Comparison of ENCODE assay signal across 20 mouse cellular contexts in the genomic region with DNA sequence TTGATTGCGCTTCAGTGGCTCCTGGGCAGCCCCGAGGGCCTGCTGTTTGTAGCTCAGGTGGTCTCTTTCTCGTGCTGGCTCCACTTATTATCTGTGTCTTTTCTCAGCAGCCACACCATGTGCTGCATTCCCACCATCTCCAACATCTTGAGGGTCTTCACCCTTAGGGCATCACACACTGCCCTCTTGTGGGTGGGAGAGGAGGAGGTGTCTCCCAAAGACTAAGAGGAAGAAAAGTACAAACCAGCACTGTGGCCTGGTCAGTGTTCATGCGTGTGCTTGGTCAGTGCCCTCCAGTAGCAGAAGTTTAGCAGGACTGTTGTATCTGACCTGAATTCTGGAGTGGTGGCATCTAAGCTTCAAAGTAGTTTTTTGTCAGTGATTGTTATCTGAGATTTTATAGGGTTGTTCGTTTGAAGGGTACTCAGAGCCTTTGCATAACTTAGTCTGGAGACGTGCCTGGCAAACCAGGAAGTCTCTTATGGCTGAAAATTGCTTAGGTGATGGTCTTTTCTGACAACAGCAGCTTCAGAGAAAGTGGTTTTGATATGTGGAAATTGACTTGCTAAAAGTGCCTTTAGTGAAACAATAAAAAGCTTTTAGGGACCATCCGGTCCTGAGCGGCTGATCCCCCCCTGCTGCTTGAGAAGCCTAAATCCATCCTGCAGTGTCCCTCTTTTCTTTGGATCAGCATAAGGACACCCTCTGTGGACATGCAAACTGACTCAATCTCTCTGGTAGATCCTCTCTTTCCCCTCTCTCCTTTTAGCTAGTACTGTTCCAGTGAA. TPM values are rescaled to one million over a fixed set of nuclear protein-coding genes. Genes with fewer than 3 reads are reported as not detected.
DNase-seq lines count a peak whose midpoint lies in the region; ATAC-seq and TF ChIP-seq lines count a peak whose summit lies in the region.
"Had no signal": no experiment of that assay in that cellular context is flagged by ENCODE, and none has a peak within 500 bp of the region (broad histone marks: within the 10 kb centered on the region; RNA-seq: fewer than 3 reads in every experiment).

No protein-coding gene starts in this region.

- peak; percentile 11 for DNase-seq in cerebellum, adult 9-10 months
- no peak for DNase-seq in cerebellum, postnatal 14 days
- DNase-seq in kidney, postnatal 0 days (ENCODE audit: low spot score), result no peak
- no peak for DNase-seq in kidney, adult 11 months
- DNase-seq in 416B (ENCODE audit: low read depth) (peak; percentile 21), ZHBTc4 (ENCODE audit: low read depth, low spot score) (peak; percentile 64)
- DNase-seq in left cerebral cortex, postnatal 14 days (ENCODE audit: low spot score in 2 of 2), result no peak
- no peak for DNase-seq in urinary bladder, postnatal 14 days (ENCODE audit: low spot score)
- DNase-seq: adrenal gland, postnatal 25 days; gastrocnemius, adult 2 months; thymus, adult 2 months had no signal

- no peaks in the 10 kb centered on the region for H3K9me3 ChIP-seq in kidney, postnatal 0 days (replicated peaks; ENCODE audit: low read length)
- H3K9me3 ChIP-seq: megakaryocyte, embryonic 14.5 days; neural tube, embryonic 13.5 days had no signal

- no peaks in the 10 kb centered on the region for H3K36me3 ChIP-seq in kidney, postnatal 0 days (ENCODE audit: insufficient read depth, low read length)
- H3K36me3 ChIP-seq: neural tube, embryonic 13.5 days had no signal

- H3K27me3 ChIP-seq in kidney, postnatal 0 days (ENCODE audit: insufficient read depth, low read length), result no peaks in the 10 kb centered on the region
- H3K27me3 ChIP-seq: megakaryocyte, embryonic 14.5 days; neural tube, embryonic 13.5 days had no signal

- no peaks in the 10 kb centered on the region for H3K4me1 ChIP-seq in kidney, postnatal 0 days (replicated peaks; ENCODE audit: insufficient read depth, low read length)

- no peak overlapping the region for H3K9ac ChIP-seq in kidney, postnatal 0 days (ENCODE audit: low read depth, low read length)
- H3K9ac ChIP-seq: neural tube, embryonic 13.5 days had no signal

- peak; percentile 49 for TF ChIP-seq CTCF in kidney, postnatal 0 days (IDR thresholded peaks at IDR 0.05; ENCODE audit: low read depth)

- H3K4me3 ChIP-seq in kidney, postnatal 0 days (replicated peaks; ENCODE audit: low read depth, low read length), result no peak overlapping the region
- H3K4me3 ChIP-seq: gastrocnemius, adult 2 months; megakaryocyte, embryonic 14.5 days; neural tube, embryonic 13.5 days had no signal

- H3K4me2 ChIP-seq in kidney, postnatal 0 days (ENCODE audit: low read length), result no peak overlapping the region
- H3K4me2 ChIP-seq: neural tube, embryonic 13.5 days had no signal

- 50% methylated on average over 8 of the region's 8 CpGs for WGBS in kidney, postnatal 0 days

- intact Hi-C loops in left cerebral cortex, postnatal 14 days (cut with DNase I), result no loop called here

- ATAC-seq in kidney, postnatal 0 days (replicated peaks; ENCODE audit: low FRiP score, low read depth), result no peak
- ATAC-seq: forebrain, embryonic 16.5 days had no signal

- H3K27ac ChIP-seq in kidney, postnatal 0 days, result no peak overlapping the region
- H3K27ac ChIP-seq: gastrocnemius, adult 2 months; neural tube, embryonic 13.5 days had no signal

RNA-seq across cellular contexts. Expression of a gene that starts 2.5 kb away (rescaled TPM):
- polyA plus RNA-seq in kidney, postnatal 0 days (2015; fragmentation: Nextera tagmentation; extraction: Ambion mirVana), result 2.3 and 2.6 TPM in 2 replicates
- 10 to 100 TPM; 15.5 to 16.7 TPM for total RNA-seq in left cerebral cortex, postnatal 14 days (2021)

RNA-seq across cellular contexts. Expression of a gene that starts 19.0 kb away (rescaled TPM):
- 123 and 134 TPM in 2 replicates for polyA plus RNA-seq in kidney, postnatal 0 days (2015; fragmentation: Nextera tagmentation; extraction: Ambion mirVana)
- total RNA-seq in left cerebral cortex, postnatal 14 days (2021), result 100 to 1,000 TPM; 207 to 218 TPM

RNA-seq across cellular contexts. Expression of a gene that starts 22.5 kb away (rescaled TPM):
- 235 and 240 TPM in 2 replicates for polyA plus RNA-seq in kidney, postnatal 0 days (2015; fragmentation: Nextera tagmentation; extraction: Ambion mirVana)
- total RNA-seq in left cerebral cortex, postnatal 14 days (2021), result 100 to 1,000 TPM; 123 to 135 TPM

RNA-seq across cellular contexts. Expression of a gene that starts 37.9 kb away (rescaled TPM):
- polyA plus RNA-seq in kidney, postnatal 0 days (2015; fragmentation: Nextera tagmentation; extraction: Ambion mirVana), result not detected in 2 replicates
- not detected for total RNA-seq in left cerebral cortex, postnatal 14 days (2021)
- total RNA-seq: adrenal gland, postnatal 25 days; gastrocnemius, adult 2 months; heart, adult 8-10 months; heart, postnatal 25 days; layer of hippocampus, adult 8-10 months had no signal
- polyA plus RNA-seq: kidney, embryonic 14.5 days; limb, embryonic 14.5 days; lung, embryonic 16.5 days; neural tube, embryonic 13.5 days; thymus, adult 2 months had no signal

RNA-seq across cellular contexts. Expression of a gene that starts 47.3 kb away (rescaled TPM):
- 17.4 and 17.5 TPM in 2 replicates for polyA plus RNA-seq in kidney, postnatal 0 days (2015; fragmentation: Nextera tagmentation; extraction: Ambion mirVana)
- total RNA-seq in left cerebral cortex, postnatal 14 days (2021), result 10 to 100 TPM; 33.3 to 35.6 TPM

Comparison
In these comparisons a context has a peak if more than half of its experiments do, and no peak if none do; other contexts are left out.
1. DNase-seq: peak in cerebellum, adult 9-10 months (single experiment), 416B (single experiment) and ZHBTc4 (single experiment); none in cerebellum, postnatal 14 days (0 of 2), kidney, postnatal 0 days (single experiment), kidney, adult 11 months (single experiment), left cerebral cortex, postnatal 14 days (0 of 2) and urinary bladder, postnatal 14 days (single experiment).